Mouse (Mus musculus): Measurements from ENCODE around the gene Slc25a41. TPM values are rescaled to one million over a fixed set of nuclear protein-coding genes. Genes with fewer than 3 reads are reported as not detected.

The Slc25a41 gene
- not detected in 2 replicates for polyA plus RNA-seq (2015; fragmentation: Nextera tagmentation; extraction: Ambion mirVana)

GRCm38 (mm10) chr17:57041554-57041953 lies at the start of gene Slc25a41:
Slc25a41 (minus strand) TSS chr17:57041654.
- H3K4me1 ChIP-seq (replicated peaks) = no peaks in the 10 kb centered on the region
- no peak for ATAC-seq (ENCODE audit: low FRiP score, low read depth)
- no peak within 1 kb of the TSS for H3K9ac ChIP-seq
- no peaks in the 10 kb centered on the region for H3K9me3 ChIP-seq
- peaks cover 17% of the 10 kb centered on the region; the same call in 1 of the 2 replicates for H3K36me3 ChIP-seq
- no peaks in the 10 kb centered on the region for H3K27me3 ChIP-seq
- WGBS = 76% methylated on average over 8 of the region's 8 CpGs
- H3K27ac ChIP-seq (replicated peaks) = no peak within 1 kb of the TSS
- no peak within 1 kb of the TSS for H3K4me2 ChIP-seq
- H3K4me3 ChIP-seq = no peak within 1 kb of the TSS

GRCm38 (mm10) chr17:57087049-57087832 lies 45.8 kb upstream of the Slc25a41 start, which contains the start of gene Tubb4a:
Tubb4a (minus strand) TSS chr17:57087782.
- H3K4me2 ChIP-seq = peak within 1 kb of the TSS; percentile 66
- H3K4me1 ChIP-seq (replicated peaks) = peaks cover 30% of the 10 kb centered on the region
- 0 out of 2 replicates have a peak, but pooled peaks cover 7% of the 10 kb centered on the region for H3K36me3 ChIP-seq
- H3K9me3 ChIP-seq = no peaks in the 10 kb centered on the region
- peak within 1 kb of the TSS; percentile 57 for H3K4me3 ChIP-seq
- peak within 1 kb of the TSS; percentile 83 for H3K27ac ChIP-seq (replicated peaks)
- H3K27me3 ChIP-seq = no peaks in the 10 kb centered on the region
- peak; percentile 95 for ATAC-seq (ENCODE audit: low FRiP score, low read depth)
- under 1% methylated on average over 31 of the region's 31 CpGs for WGBS
- peak within 1 kb of the TSS; percentile 72 for H3K9ac ChIP-seq

GRCm38 (mm10) chr17:57085970-57086757 lies 44.7 kb upstream of the Slc25a41 start:
- Histone ChIP-seq H3K4me3 (peak overlapping the region; percentile 57), H3K9me3 (no peaks in the 10 kb centered on the region), H3K27ac (replicated peaks) (no peak overlapping the region), H3K9ac (peak overlapping the region; percentile 72), H3K4me1 (replicated peaks) (peaks cover 30% of the 10 kb centered on the region), H3K27me3 (no peaks in the 10 kb centered on the region), H3K4me2 (peak overlapping the region; percentile 66), H3K36me3 (peaks cover 14% of the 10 kb centered on the region)
- ATAC-seq (ENCODE audit: low FRiP score, low read depth) = no peak
- 83% methylated on average over 11 of the region's 11 CpGs for WGBS

GRCm38 (mm10) chr17:57082481-57082880 lies 41.0 kb upstream of the Slc25a41 start:
- no peak overlapping the region for H3K4me3 ChIP-seq
- no peaks in the 10 kb centered on the region for H3K9me3 ChIP-seq
- H3K9ac ChIP-seq = no peak overlapping the region
- no peak overlapping the region for H3K27ac ChIP-seq (replicated peaks)
- ATAC-seq (ENCODE audit: low FRiP score, low read depth) = no peak
- 75% methylated on average over 5 of the region's 5 CpGs for WGBS
- H3K4me2 ChIP-seq = no peak overlapping the region
- H3K4me1 ChIP-seq (replicated peaks) = peaks cover 30% of the 10 kb centered on the region
- H3K27me3 ChIP-seq = no peaks in the 10 kb centered on the region
- H3K36me3 ChIP-seq = peaks cover 28% of the 10 kb centered on the region

GRCm38 (mm10) chr17:57081234-57081842 lies 39.9 kb upstream of the Slc25a41 start:
- Histone ChIP-seq H3K9me3 (no peaks in the 10 kb centered on the region), H3K4me2 (no peak overlapping the region), H3K27ac (replicated peaks) (no peak overlapping the region), H3K4me1 (replicated peaks) (peaks cover 29% of the 10 kb centered on the region), H3K27me3 (no peaks in the 10 kb centered on the region), H3K36me3 (peaks cover 28% of the 10 kb centered on the region), H3K9ac (no peak overlapping the region), H3K4me3 (no peak overlapping the region)
- ATAC-seq (ENCODE audit: low FRiP score, low read depth) = no peak
- 95% methylated on average over 31 of the region's 31 CpGs for WGBS

GRCm38 (mm10) chr17:57079919-57080318 lies 38.5 kb upstream of the Slc25a41 start:
- Histone ChIP-seq H3K9ac (no peak overlapping the region), H3K4me2 (no peak overlapping the region), H3K4me1 (replicated peaks) (peaks cover 18% of the 10 kb centered on the region), H3K4me3 (no peak overlapping the region), H3K9me3 (no peaks in the 10 kb centered on the region), H3K27me3 (no peaks in the 10 kb centered on the region), H3K36me3 (peaks cover 28% of the 10 kb centered on the region), H3K27ac (replicated peaks) (no peak overlapping the region)
- WGBS = 77% methylated on average over 3 of the region's 3 CpGs
- no peak for ATAC-seq (ENCODE audit: low FRiP score, low read depth)

- no peaks in the 10 kb centered on the region for H3K9me3 ChIP-seq
- H3K9ac ChIP-seq = no peak within 1 kb of the TSS
- H3K4me3 ChIP-seq = no peak within 1 kb of the TSS
- no peak for ATAC-seq (ENCODE audit: low FRiP score, low read depth)
- H3K27ac ChIP-seq (replicated peaks) = no peak within 1 kb of the TSS
- no peaks in the 10 kb centered on the region for H3K27me3 ChIP-seq
- H3K36me3 ChIP-seq = peaks cover 22% of the 10 kb centered on the region
- WGBS = 52% methylated on average over 6 of the region's 6 CpGs
- 0 out of 2 replicates have a peak, but pooled peaks cover 2% of the 10 kb centered on the region for H3K4me1 ChIP-seq (replicated peaks)
- no peak within 1 kb of the TSS for H3K4me2 ChIP-seq
These were observed 36.9 kb upstream of the Slc25a41 start, which contains the start of gene Dennd1c for GRCm38 (mm10) chr17:57078336-57078735. Dennd1c (minus strand) TSS chr17:57078514.

- Histone ChIP-seq H3K9me3 (no peaks in the 10 kb centered on the region), H3K4me2 (no peak overlapping the region), H3K27me3 (no peaks in the 10 kb centered on the region), H3K4me3 (no peak overlapping the region), H3K9ac (no peak overlapping the region), H3K4me1 (replicated peaks) (no peaks in the 10 kb centered on the region), H3K27ac (replicated peaks) (no peak overlapping the region), H3K36me3 (peaks cover 22% of the 10 kb centered on the region)
- 56% methylated on average over 3 of the region's 3 CpGs for WGBS
- no peak for ATAC-seq (ENCODE audit: low FRiP score, low read depth)
These were observed 35.5 kb upstream of the Slc25a41 start for GRCm38 (mm10) chr17:57076916-57077315.

GRCm38 (mm10) chr17:57070699-57071098 lies 29.2 kb upstream of the Slc25a41 start:
- Histone ChIP-seq H3K9ac (no peak overlapping the region), H3K27me3 (no peaks in the 10 kb centered on the region), H3K36me3 (no peaks in the 10 kb centered on the region), H3K9me3 (no peaks in the 10 kb centered on the region), H3K27ac (replicated peaks) (no peak overlapping the region), H3K4me2 (peak overlapping the region; percentile 44), H3K4me1 (replicated peaks) (no peaks in the 10 kb centered on the region), H3K4me3 (peak overlapping the region; percentile 18)
- WGBS = 3% methylated on average over 11 of the region's 11 CpGs
- ATAC-seq (ENCODE audit: low FRiP score, low read depth) = peak; percentile 53; the same call in 1 of the 2 replicates

GRCm38 (mm10) chr17:57070272-57070671 lies 28.8 kb upstream of the Slc25a41 start:
- ATAC-seq (ENCODE audit: low FRiP score, low read depth) = 0 out of 2 replicates have a peak, but pooled peaks have one; percentile 25
- H3K36me3 ChIP-seq = no peaks in the 10 kb centered on the region
- peak overlapping the region; percentile 44 for H3K4me2 ChIP-seq
- no peaks in the 10 kb centered on the region for H3K9me3 ChIP-seq
- H3K4me3 ChIP-seq = peak overlapping the region; percentile 18
- no peaks in the 10 kb centered on the region for H3K27me3 ChIP-seq
- no peaks in the 10 kb centered on the region for H3K4me1 ChIP-seq (replicated peaks)
- no peak overlapping the region for H3K27ac ChIP-seq (replicated peaks)
- H3K9ac ChIP-seq = no peak overlapping the region
- 12% methylated on average over 9 of the region's 9 CpGs for WGBS

- no peaks in the 10 kb centered on the region for H3K36me3 ChIP-seq
- no peak overlapping the region for H3K4me3 ChIP-seq
- 63% methylated on average over 5 of the region's 5 CpGs for WGBS
- ATAC-seq (ENCODE audit: low FRiP score, low read depth) = no peak
- peaks cover 8% of the 10 kb centered on the region for H3K4me1 ChIP-seq (replicated peaks)
- no peak overlapping the region for H3K4me2 ChIP-seq
- H3K9ac ChIP-seq = no peak overlapping the region
- peaks cover 20% of the 10 kb centered on the region for H3K27me3 ChIP-seq
- H3K9me3 ChIP-seq = no peaks in the 10 kb centered on the region
- H3K27ac ChIP-seq (replicated peaks) = no peak overlapping the region
These were observed 25.5 kb upstream of the Slc25a41 start for GRCm38 (mm10) chr17:57066908-57067307.

Measured in hindbrain, embryonic 15.5 days (tissue).